Mouse (Mus musculus): ENCODE data around the gene Izumo4.

Gene Izumo4

GRCm38 (mm10) chr10:80687850-80688249, 14.1 kb upstream of the Izumo4 start:
- in situ Hi-C loops (cut with MseI, MboI), result no loop called here

DNA sequence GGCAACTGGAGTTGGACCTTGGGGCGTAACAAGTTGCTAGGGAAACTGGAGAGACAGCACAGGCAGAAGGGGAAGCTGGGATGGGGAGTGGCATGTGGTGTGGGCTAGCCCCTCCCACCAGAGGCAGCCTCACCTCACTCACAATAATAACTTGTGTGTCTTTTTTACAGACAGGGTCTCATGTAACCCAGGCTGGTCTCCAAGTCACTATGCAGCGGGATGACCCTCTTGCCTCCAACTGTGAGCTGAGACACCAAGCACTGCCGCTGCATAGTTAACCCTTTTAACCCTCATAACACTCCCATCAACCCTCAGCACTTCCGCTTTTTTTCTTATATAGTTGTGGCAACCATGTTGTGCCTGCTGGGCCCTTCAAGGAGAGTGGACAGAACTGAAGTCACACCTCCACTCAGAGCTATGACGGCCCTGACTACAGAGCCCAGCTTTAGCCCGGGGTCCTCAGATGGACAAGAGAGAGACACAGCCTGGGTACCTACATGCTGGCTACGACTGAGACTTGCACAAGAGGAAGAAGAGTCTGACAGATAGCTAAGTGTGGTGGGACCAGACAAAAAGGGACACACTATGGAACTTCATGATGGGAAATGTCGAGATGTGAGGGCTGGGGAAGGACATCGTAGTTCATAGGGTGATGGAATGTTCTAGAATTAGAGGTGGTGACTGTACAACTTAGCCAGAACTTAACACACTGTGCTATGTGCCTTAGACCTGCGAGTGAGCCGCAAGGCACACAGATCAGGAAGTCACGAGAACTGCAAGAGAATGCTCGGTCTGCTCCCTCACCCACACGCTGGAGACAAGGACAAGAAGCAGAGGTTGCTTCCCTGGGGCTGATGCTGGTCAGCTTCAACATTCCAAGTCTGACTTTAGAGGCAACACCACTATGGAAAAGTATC, 9.5 kb upstream of the Izumo4 start:
- in situ Hi-C loops (cut with MseI, MboI), result no loop called here

DNA sequence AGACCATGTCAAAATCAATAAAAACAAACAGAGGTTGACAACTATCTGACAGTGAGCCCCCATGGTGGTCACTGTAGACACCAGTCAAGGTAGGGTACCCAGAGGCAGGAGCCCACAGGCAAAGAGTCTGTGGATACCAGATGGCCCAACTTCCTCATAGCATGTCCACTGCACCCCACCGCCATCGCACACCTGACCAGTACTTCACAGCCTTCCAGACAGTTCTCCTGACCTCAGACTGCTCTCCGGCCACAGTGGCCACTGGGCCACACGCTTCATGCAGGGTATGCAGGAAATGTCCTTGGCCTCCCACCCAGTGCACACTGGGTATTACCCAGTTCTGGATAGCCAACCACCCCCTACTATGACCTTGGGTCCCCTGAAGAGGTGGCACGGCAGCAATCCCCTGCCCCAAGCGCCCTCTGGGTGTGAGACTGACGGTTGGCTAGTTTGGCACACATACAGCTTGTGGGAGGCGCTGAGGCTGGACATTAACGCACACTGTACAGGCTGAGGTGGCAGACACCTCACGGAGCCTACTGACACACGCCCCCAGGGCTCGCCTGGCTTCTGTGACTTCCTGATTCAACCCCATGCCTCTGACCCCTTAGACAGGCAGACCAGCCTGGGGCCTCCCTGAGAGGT, 8.5 kb upstream of the Izumo4 start:
- in situ Hi-C loops (cut with MseI, MboI), result no loop called here

DNA sequence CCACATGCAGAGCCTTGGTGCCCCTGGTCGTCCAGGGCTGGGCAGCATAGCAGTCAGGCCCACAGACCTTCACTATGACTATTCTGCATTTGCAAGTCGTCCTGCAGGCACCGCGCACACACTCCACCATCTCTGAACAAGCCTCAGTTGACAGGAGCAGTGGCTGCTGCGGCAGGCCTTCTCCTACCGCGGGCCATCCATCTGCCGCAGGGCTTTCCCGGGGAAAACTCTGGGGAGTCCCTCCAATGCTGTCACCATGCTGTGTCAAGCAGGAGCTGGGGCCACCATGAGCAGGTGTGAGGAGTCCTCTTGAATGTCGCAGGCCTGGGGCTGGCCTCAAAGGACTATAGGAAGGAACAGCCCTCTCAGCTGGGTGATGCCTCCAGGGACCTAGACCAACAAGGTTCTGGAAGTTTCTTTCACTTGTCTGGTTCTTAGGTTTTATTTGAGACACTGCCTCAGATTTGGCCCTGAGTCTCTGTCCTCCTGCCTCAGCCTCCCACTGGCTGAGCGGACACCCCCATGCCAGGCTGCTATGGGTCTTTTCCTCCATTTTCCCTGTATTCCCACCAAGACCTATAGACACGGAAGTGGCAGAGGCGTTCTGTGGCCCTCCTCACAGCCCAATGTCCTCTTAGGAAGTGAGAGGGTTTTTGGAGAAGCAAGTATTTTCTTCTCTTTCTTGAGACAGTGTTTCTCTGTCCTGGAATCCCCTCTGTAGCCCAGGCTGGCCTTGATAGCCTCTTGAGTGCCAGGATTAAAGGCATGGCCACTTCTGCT, 7.6 kb upstream of the Izumo4 start:
- in situ Hi-C loops (cut with MseI, MboI), result no loop called here

DNA sequence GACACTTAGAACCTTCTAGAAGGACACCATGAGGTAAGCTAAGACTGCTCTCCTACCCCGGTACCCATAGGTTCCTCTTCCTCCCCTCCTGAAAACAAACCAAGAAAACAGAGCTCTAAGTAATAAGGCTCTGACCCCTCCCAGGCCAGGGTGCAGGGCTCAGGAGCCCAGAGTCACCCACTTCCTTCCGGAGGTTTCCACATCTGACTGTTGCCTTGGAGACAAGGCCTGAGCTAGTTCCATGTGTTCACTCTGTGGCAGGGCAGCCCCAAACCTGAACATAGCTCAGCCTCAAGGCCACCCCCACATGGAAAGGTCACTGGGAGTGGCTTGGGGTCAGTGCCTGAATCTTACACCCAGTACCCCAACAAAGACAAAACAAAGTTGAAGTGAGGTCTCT, 6.8 kb upstream of the Izumo4 start:
- in situ Hi-C loops (cut with MseI, MboI), result no loop called here

DNA sequence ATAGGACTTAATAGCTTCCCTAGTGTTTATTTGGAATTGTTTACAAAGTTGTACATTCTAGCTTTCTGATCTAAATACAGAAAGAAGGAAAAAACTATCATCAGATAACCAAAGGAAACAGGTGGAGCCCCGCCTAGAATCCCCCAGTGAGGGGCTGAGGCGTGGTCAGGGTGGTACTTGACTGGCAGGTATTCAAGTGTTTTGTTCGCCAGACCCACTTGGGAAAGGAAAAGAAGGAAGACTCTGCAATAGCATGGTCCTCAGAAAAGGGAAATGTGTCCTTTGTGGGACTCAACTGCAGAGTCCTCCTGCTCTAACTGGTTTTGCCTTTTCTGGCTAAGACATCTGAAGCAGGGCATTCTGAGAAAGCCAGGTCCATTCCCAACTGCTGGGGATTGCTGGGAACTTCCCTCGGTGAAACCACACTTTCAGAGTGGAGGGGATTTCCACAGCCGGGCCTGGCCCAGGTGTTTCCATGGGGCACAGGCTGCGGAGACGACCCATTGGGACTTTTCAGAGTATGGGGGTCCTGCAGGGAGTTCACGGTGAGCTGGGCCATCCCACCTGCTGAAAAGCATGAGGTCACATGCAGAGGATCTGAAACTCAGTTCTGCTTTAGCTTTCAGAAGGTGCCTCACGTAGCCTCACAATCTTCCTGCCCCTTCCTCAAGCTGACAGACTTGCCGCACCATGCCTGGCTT, 6.0 kb upstream of the Izumo4 start:
- in situ Hi-C loops (cut with MseI, MboI), result no loop called here

- in situ Hi-C loops (cut with MseI, MboI), result no loop called here
Measured at GRCm38 (mm10) chr10:80696502-80697392, 5.2 kb upstream of the Izumo4 start.

- in situ Hi-C loops (cut with MseI, MboI), result no loop called here
Measured at GRCm38 (mm10) chr10:80697393-80697787, 4.6 kb upstream of the Izumo4 start.

GRCm38 (mm10) chr10:80697812-80698211, 4.2 kb upstream of the Izumo4 start:
- in situ Hi-C loops (cut with MseI, MboI), result no loop called here

GRCm38 (mm10) chr10:80698605-80699004, 3.4 kb upstream of the Izumo4 start:
- in situ Hi-C loops (cut with MseI, MboI), result no loop called here

- in situ Hi-C loops (cut with MseI, MboI), result no loop called here
Measured at GRCm38 (mm10) chr10:80700038-80700504, 1.9 kb upstream of the Izumo4 start.

DNA sequence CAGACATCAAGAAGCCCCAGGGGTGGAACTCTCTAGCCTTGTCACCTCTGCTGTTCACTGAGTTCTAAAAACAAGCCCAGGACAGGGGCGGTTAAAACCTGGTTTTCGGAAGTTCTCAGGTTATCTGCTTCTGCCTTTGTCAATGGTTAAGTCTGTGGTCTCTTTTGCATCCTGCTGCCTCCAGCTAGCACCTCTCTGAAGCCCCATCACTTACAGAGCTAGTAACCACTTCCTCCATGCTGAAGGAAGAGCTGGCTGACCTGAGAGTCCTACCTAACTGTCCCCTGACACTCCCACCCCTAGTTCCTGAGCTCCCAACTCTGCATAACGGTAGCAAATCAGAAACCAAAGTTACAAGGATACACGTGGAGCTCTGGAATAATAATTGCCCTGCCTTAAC, 1.3 kb upstream of the Izumo4 start:
- in situ Hi-C loops (cut with MseI, MboI), result no loop called here

GRCm38 (mm10) chr10:80702536-80703390, 779 bp downstream of the Izumo4 start:
- in situ Hi-C loops (cut with MseI, MboI), result no loop called here

DNA sequence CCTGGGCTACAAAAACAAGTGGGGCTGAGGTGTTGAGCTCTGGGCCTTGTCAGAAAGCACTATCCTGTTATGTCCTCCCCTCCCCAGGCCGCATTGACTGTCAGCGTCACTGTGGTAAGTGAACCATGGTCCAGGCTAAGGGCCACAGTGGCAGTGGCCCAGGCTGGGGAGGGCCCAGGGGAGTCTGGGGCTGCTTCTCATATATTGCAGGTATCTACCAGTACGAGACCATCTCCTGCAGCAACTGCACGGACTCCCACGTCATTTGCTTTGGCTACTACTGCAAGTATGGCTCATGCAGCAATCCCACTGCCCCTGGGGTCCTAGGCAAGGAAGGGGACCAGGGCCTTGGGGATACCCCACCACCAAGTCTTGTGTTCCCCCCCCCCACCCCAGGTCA, 1.7 kb downstream of the Izumo4 start:
- in situ Hi-C loops (cut with MseI, MboI), result no loop called here

GRCm38 (mm10) chr10:80704418-80704817, 2.4 kb downstream of the Izumo4 start:
- in situ Hi-C loops (cut with MseI, MboI), result no loop called here

DNA sequence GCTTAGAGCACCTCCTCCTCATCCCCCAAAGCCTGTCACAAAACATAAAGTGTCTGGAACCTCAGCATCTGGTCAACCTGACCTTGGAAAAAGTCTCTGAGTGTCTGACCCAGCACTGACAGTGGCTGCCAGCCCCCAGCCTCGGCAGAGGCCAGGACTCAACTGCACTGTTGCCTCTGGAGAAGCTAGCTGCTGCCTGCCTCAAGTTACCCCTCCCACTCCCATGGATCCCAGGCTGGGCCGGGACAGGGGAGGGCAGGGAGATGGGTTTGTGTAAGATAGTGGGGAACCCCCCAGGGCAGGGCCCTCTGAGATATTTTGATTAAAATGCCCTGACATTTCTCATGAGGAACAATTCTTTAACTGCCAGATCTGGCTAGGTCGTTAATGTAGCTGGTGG, 3.0 kb downstream of the Izumo4 start:
- in situ Hi-C loops (cut with MseI, MboI), result no loop called here

DNA sequence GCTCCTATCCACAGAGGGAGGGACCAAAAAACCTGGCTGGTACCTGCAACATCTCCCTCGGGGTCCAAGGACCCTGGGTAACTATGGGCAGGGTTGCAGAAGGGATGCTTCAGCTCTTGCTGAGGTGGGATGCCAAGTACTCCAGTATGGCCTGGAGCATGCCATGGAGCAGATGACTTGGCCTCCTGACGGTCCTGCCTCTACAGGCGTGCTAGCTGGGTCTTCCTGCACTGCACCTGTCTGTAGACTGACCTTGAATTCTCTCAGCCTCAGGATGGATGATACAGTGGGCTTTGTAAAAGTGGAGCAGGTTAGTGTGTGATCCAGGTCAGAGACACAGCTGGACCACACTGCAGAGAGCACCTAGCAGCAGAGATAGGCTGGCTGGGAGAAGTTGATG, 3.5 kb downstream of the Izumo4 start:
- in situ Hi-C loops (cut with MseI, MboI), result no loop called here

DNA sequence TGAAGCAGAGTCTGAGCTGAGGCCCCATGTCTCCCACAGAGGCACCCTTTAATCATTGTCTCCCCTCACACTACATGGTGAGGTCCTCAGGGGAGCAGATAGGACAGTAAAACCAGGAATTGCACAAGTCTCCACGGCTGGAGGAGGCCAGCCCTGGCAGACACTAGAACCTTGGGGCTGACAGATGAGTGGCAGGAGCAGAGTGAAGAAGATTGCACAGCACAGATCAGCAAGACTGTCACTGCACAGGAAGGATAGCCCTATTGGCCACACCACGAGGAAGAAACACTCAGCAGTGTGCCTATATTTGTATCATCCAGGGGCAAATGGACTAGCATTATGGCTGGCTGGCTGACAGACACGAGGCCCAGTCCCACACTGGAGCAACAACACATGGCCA, 8.8 kb downstream of the Izumo4 start:
- in situ Hi-C loops (cut with MseI, MboI), result no loop called here

DNA sequence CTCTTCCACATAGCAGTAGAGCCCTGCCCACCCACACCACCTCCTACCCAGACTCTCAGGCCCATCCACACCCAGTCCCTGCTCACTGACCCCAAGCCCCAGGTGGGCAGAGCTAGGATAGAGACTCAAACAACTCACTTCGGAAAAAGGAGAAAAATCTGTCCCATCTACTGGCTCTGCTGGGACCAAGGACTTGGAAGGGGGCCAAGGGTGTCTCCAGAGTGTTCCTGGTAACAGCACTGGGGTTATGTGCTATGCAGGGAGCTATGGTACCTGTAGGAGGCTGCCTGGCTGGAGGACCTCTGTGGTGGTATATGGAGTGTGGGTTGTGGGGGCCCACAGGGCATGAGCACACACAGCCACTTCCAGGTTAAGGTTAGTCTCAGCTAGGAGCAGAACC, 15.3 kb downstream of the Izumo4 start:
- in situ Hi-C loops (cut with MseI, MboI), result no loop called here

Measured in mouse trophoblast stem cell (cell line).